Mouse (Mus musculus) kidney, embryonic 14.5 days (tissue): Measurements from ENCODE around the gene Specc1. TPM values are rescaled to one million over a fixed set of nuclear protein-coding genes. Genes with fewer than 3 reads are reported as not detected.

ENCODE experiments used
- ATAC-seq: fragments of 200-750 bp; cut with Nextera tagmentation; 2 replicates; pipeline ENCODE4 v1.8.0; 2017; ENCODE audit warnings: moderate number of reproducible peaks, mild to moderate bottlenecking, moderate TSS enrichment, moderate library complexity; ENCODE audit not compliant: low FRiP score, low TSS enrichment
- H3K27ac ChIP-seq: fragments of 300-500 bp; sonication (generic); 2 replicates; pipeline ENCODE4 v1.5.1; 2014; ENCODE audit warnings: low read depth, mild to moderate bottlenecking, low read length, moderate library complexity, mixed read lengths
- H3K27me3 ChIP-seq: fragments of 300-500 bp; sonication (generic); 2 replicates; pipeline ENCODE4 v1.6.1; 2014; ENCODE audit warnings: mild to moderate bottlenecking, low read length; ENCODE audit not compliant: control insufficient read depth, insufficient read depth
- H3K36me3 ChIP-seq: fragments of 300-500 bp; sonication (generic); 2 replicates; pipeline ENCODE4 v1.6.1; 2014; ENCODE audit warnings: low read length, mixed read lengths; ENCODE audit not compliant: control insufficient read depth, insufficient read depth
- H3K4me1 ChIP-seq: fragments of 300-500 bp; sonication (generic); 2 replicates; pipeline ENCODE4 v1.6.1; 2014; ENCODE audit warnings: low read length, mixed read lengths; ENCODE audit not compliant: control insufficient read depth, insufficient read depth
- H3K4me2 ChIP-seq: fragments of 300-500 bp; sonication (generic); replicated peaks from 2 replicates; pipeline ENCODE4 v1.6.1; 2014; ENCODE audit warnings: low read depth, mild to moderate bottlenecking, low read length
- H3K4me3 ChIP-seq: fragments of 300-500 bp; sonication (generic); 2 replicates; pipeline ENCODE4 v1.5.1; 2014; ENCODE audit warnings: mild to moderate bottlenecking, low read length
- H3K9ac ChIP-seq: fragments of 300-500 bp; sonication (generic); 2 replicates; pipeline ENCODE4 v1.6.1; 2014; ENCODE audit warnings: low read depth, mild to moderate bottlenecking, low read length, moderate library complexity
- H3K9me3 ChIP-seq: fragments of 300-500 bp; sonication (generic); 2 replicates; pipeline ENCODE4 v1.6.1; 2016; ENCODE audit warnings: low read length; ENCODE audit not compliant: control insufficient read depth
- WGBS: fragments of 180-500 bp; shearing (Covaris S2); extraction: QIAGEN DNeasy Blood & Tissue Kit; methylation state at CpG from one replicate; pipeline ENCODE4 v1.1.7; 2014; 5-methylcytosine and 5-hydroxymethylcytosine counted together
- polyA plus RNA-seq: library from polyadenylated mRNA; unstranded; fragments of >200 nt; fragmentation: Nextera tagmentation; extraction: Ambion mirVana; gene quantifications from 2 replicates; pipeline ENCODE4 v1.2.1, GENCODE M21; 2014

Gene Specc1
- polyA plus RNA-seq, 1 experiment from 2014 or later, result 13.6 TPM

DNA sequence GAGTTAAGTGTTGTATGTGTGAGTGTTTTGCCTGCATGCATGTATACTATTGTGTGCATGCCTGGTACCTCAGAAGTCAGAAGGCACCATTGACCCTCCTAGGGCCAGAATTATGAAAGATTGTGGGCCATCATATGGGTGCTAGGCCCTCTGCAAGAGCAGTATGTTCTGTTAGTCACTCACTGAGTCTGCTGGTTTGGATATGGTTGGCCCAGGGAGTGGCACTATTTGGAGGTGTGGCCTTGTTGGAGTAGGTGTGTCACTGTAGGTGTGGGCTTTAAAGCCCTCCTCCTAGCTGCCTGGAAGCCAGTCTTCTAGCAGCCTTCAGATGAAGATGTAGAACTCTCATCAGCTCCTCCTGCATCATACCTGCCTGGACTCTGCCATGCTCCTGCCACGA, 19.2 kb downstream of the Specc1 start:
- Histone ChIP-seq H3K27ac (no peak overlapping the region), H3K4me3 (no peak overlapping the region), H3K36me3 (no peaks in the 10 kb centered on the region), H3K9me3 (no peaks in the 10 kb centered on the region), H3K4me2 (no peak overlapping the region), H3K9ac (no peak overlapping the region), H3K27me3 (no peaks in the 10 kb centered on the region), H3K4me1 (peaks cover 11% of the 10 kb centered on the region; the same call in 1 of the 2 replicates)
- ATAC-seq, result no peak
- WGBS, result 82% methylated on average over 1 of the region's 1 CpGs

GRCm38 (mm10) chr11:61981285-61981684, 24.7 kb downstream of the Specc1 start:
- no peaks in the 10 kb centered on the region for H3K9me3 ChIP-seq
- H3K4me2 ChIP-seq, result no peak overlapping the region
- H3K4me3 ChIP-seq, result no peak overlapping the region
- no peak overlapping the region for H3K9ac ChIP-seq
- no peaks in the 10 kb centered on the region for H3K36me3 ChIP-seq
- H3K27ac ChIP-seq, result no peak overlapping the region
- H3K27me3 ChIP-seq, result no peaks in the 10 kb centered on the region
- ATAC-seq, result no peak
- WGBS, result 73% methylated on average over 2 of the region's 2 CpGs
- no peaks in the 10 kb centered on the region for H3K4me1 ChIP-seq

GRCm38 (mm10) chr11:61982828-61983227, 26.3 kb downstream of the Specc1 start:
- H3K9me3 ChIP-seq, result no peaks in the 10 kb centered on the region
- no peak overlapping the region for H3K4me2 ChIP-seq
- no peak overlapping the region for H3K27ac ChIP-seq
- no peaks in the 10 kb centered on the region for H3K4me1 ChIP-seq
- H3K4me3 ChIP-seq, result no peak overlapping the region
- no peak overlapping the region for H3K9ac ChIP-seq
- ATAC-seq, result no peak
- H3K27me3 ChIP-seq, result no peaks in the 10 kb centered on the region
- WGBS, result 79% methylated on average over 9 of the region's 9 CpGs
- H3K36me3 ChIP-seq, result no peaks in the 10 kb centered on the region

DNA sequence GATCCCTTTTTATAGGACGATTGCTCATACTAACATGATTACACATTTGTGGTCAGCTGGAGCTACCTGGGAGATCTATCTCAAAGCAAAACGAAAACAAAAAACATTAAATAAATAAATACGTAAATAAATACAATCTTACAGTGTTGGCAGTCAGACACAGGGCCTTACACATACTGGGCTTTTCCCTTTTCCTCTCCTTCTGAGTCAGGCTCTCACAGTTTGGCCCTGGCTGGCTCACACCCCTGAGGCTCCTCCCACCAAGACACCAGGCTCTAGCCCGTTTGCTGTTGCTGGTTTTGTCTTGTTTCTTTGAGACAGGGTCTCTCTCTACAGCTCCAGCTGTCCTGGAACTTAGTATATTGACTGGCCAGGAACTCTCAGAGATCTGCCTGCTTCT, 30.4 kb downstream of the Specc1 start:
- H3K27me3 ChIP-seq, result no peaks in the 10 kb centered on the region
- H3K9ac ChIP-seq, result no peak overlapping the region
- ATAC-seq, result no peak
- no peaks in the 10 kb centered on the region for H3K36me3 ChIP-seq
- no peaks in the 10 kb centered on the region for H3K4me1 ChIP-seq
- H3K4me3 ChIP-seq, result no peak overlapping the region
- WGBS, result 84% methylated on average over 4 of the region's 4 CpGs
- no peak overlapping the region for H3K27ac ChIP-seq
- no peaks in the 10 kb centered on the region for H3K9me3 ChIP-seq
- no peak overlapping the region for H3K4me2 ChIP-seq

GRCm38 (mm10) chr11:61989647-61990046, 33.1 kb downstream of the Specc1 start:
- Histone ChIP-seq H3K4me3 (no peak overlapping the region), H3K9ac (no peak overlapping the region), H3K4me2 (no peak overlapping the region), H3K36me3 (no peaks in the 10 kb centered on the region), H3K4me1 (no peaks in the 10 kb centered on the region), H3K27me3 (no peaks in the 10 kb centered on the region), H3K27ac (no peak overlapping the region), H3K9me3 (no peaks in the 10 kb centered on the region)
- WGBS, result 75% methylated on average over 9 of the region's 9 CpGs
- ATAC-seq, result no peak

GRCm38 (mm10) chr11:61991576-61991975, 35.0 kb downstream of the Specc1 start:
- Histone ChIP-seq H3K9me3 (no peaks in the 10 kb centered on the region), H3K9ac (no peak overlapping the region), H3K4me3 (no peak overlapping the region), H3K27ac (no peak overlapping the region), H3K4me2 (no peak overlapping the region), H3K4me1 (no peaks in the 10 kb centered on the region), H3K27me3 (no peaks in the 10 kb centered on the region), H3K36me3 (no peaks in the 10 kb centered on the region)
- ATAC-seq, result no peak
- 87% methylated on average over 2 of the region's 2 CpGs for WGBS

DNA sequence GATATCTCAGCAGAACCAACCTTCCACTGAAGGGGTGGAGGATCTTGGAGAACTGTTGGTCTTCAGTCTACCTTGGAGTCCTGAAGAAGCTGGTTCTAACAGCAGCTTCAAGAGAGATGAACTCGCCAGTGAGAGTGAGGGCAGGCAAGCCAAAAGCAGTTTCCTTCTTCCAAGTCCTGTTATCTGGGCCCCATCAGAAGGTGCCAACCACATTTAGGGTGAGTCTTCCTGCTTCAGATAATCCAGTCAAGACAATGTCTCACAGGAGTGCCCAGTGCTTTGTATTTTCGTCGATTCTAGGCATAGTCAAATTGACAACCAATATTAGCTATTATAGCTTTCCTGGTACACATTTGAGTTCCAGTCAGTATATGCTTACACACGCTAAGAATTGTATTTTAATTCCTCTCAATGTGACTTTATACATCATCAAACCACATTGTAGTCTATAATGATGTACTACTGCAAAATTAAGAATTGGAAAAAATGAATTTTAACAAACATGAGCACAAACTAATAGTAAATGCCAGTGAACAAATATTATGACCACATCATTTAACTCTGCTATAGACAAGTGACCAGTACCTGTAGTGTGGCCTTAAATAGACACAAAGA, 36.2 kb downstream of the Specc1 start:
- 85% methylated on average over 4 of the region's 4 CpGs for WGBS
- no peak overlapping the region for H3K27ac ChIP-seq
- H3K9me3 ChIP-seq, result no peaks in the 10 kb centered on the region
- H3K9ac ChIP-seq, result no peak overlapping the region
- no peak for ATAC-seq
- H3K4me2 ChIP-seq, result no peak overlapping the region
- H3K4me3 ChIP-seq, result no peak overlapping the region
- no peaks in the 10 kb centered on the region for H3K27me3 ChIP-seq
- no peaks in the 10 kb centered on the region for H3K36me3 ChIP-seq
- no peaks in the 10 kb centered on the region for H3K4me1 ChIP-seq

DNA sequence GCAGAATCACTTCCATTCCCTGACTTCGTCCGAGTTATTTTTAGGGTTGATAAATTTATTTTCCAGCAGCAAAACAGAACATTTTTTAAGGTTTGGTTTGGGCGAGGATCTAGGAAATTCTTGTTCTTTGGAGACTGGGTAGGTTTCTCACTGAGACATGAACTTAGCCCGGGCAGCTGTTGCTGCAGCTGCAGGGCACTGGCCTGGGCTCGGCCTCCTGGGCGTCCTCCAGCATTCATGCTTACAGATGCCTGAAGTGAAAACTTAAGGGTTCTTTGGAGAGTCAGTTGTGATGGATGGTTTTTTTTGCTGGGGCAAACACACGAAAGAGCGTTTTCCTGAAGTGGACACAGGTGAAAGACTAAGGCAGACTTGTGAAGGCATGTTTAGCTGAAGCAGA, 42.9 kb downstream of the Specc1 start:
- Histone ChIP-seq H3K4me2 (no peak overlapping the region), H3K27ac (no peak overlapping the region), H3K27me3 (no peaks in the 10 kb centered on the region), H3K9me3 (no peaks in the 10 kb centered on the region), H3K36me3 (no peaks in the 10 kb centered on the region), H3K4me1 (no peaks in the 10 kb centered on the region), H3K4me3 (no peak overlapping the region), H3K9ac (no peak overlapping the region)
- 87% methylated on average over 8 of the region's 8 CpGs for WGBS
- ATAC-seq, result no peak

GRCm38 (mm10) chr11:62000099-62000498, 43.5 kb downstream of the Specc1 start:
- Histone ChIP-seq H3K9me3 (no peaks in the 10 kb centered on the region), H3K27ac (no peak overlapping the region), H3K4me3 (no peak overlapping the region), H3K4me2 (no peak overlapping the region), H3K36me3 (no peaks in the 10 kb centered on the region), H3K9ac (no peak overlapping the region), H3K4me1 (no peaks in the 10 kb centered on the region), H3K27me3 (no peaks in the 10 kb centered on the region)
- no peak for ATAC-seq
- WGBS, result 86% methylated on average over 12 of the region's 12 CpGs
